Mouse (Mus musculus) erythroid progenitor cell, adult 5-6 weeks (primary cell): ENCODE results near the gene Rap2a. TPM values are rescaled to one million over a fixed set of nuclear protein-coding genes. Genes with fewer than 3 reads are reported as not detected.

Experiments
- ATAC-seq: replicated peaks from 2 replicates; pipeline ENCODE4 v1.8.0; 2016; ENCODE audit warnings: moderate number of reproducible peaks, mild to moderate bottlenecking, moderate TSS enrichment, inconsistent platforms; ENCODE audit not compliant: poor library complexity, low FRiP score, severe bottlenecking
- total RNA-seq, 2 experiments: library from RNA; stranded (forward) in 1 of 2; stranded (reverse) in 1 of 2; fragments of 150-400 nt in 1 of 2; fragments of 186-747, 209-891 nt in 1 of 2; gene quantifications; 2 replicates each; pipeline versions ENCODE4 v1.2.3 to v1.2.4; 2015 to 2017; ENCODE audit warnings: low replicate concordance in 2 of 2

Rap2a gene
- total RNA-seq, 2 experiments from 2014 or later = 1.1 to 2.1 TPM

DNA sequence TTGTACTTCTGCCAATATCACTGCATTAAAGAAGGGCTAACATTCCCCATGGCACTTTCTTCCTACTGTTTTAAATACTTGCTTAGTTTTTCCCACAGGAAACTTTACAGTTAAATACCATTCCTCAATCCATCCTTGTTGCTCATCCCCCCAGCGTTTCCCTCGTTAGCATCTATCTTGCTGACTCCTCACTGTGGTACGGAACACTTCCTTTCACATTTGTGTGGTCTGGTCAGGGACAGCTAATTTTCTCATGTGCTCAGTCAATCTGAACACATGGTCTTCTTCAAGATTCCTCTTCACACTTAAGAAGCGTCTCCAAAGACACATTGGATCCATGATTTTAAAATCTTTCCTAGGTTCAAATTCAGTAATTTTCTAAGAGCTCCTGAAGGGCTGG lies 57.2 kb downstream of the Rap2a start:
- no peak for ATAC-seq

DNA sequence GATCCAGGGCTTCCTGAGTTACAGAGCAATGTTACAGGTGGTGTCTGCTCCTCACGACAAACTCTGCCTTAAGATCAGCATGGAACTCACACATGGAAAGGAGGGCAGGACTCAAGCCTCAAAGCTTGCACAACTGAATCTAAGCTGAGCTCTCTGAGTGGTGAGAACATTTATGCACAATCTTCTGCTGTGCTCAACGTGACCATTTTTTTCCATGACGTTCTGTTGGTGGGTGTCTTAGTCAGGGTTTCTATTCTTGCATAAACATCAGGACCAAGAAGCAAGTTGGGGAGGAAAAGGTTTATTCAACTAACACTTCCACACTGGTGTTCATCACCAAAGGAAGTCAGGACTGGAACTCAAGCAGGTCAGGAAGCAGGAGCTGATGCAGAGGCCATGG lies 57.7 kb downstream of the Rap2a start:
- no peak for ATAC-seq

DNA sequence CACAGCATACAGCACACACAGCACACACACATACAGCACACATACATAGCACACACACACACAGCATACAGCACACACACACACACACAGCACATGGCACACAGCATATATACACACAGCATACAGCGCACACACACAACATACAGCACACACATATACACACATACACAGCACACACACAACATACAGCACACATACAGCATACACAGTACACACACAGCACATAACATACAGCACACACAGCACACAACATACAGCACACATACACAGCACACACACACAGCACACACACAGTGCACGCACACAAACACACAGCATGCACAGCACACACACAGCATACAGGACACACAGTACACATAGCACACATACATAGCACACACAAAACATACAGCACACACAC lies 60.9 kb downstream of the Rap2a start:
- ATAC-seq = no peak

DNA sequence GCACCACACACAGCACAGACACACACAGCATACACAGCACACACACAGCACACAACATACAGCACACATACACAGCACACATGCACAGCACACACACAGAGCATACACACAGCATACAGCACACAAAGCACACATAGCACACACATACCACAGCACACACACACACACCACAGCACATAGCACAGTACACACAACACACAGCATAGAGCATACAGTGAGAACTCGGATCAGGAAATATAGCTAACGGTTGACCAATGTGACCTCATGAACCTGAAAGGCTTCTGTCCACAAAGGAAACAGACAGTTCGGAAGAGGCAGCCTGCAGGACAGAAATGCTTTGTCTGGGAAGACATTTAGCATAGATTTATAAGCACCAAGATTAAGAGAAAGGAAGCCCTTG lies 61.4 kb downstream of the Rap2a start:
- no peak for ATAC-seq

DNA sequence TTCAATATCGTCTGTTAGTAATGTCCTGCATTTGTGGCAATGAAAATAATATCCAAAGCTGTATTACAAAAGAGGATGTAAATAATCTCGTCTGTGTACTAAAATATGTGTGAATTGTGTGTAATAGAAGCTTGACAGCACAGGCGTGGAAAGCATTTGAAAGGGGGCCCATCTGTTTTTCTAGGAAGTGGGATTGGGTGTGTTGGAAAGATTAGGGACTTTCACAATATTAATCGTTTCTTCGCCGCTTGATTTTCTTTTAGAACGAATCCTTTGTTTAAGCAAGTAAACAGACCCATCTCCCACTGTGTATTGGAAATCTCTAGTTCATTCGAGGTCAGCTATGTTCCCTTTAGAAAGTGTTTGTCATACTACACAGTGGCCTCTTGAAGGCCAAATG lies 64.2 kb downstream of the Rap2a start:
- ATAC-seq = no peak

DNA sequence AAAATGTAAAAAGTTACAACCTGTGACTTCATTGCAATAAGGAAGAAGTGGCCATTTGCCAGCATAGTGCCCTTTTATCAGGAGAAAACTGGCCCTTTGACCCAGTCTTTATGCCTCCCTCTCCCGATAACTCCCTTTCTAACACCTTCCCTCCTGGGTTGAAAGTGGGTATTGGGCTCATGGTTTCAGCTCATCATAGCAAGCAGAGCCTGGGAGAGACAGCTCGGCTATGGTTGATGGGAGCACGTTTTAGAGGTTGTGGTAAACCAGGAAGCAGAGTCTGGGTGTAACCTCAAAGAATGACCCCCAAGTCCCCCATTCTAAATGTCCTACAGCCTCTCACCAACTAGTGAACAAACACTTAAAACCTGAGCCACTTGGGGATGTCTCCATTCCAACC lies 64.7 kb downstream of the Rap2a start:
- no peak for ATAC-seq

DNA sequence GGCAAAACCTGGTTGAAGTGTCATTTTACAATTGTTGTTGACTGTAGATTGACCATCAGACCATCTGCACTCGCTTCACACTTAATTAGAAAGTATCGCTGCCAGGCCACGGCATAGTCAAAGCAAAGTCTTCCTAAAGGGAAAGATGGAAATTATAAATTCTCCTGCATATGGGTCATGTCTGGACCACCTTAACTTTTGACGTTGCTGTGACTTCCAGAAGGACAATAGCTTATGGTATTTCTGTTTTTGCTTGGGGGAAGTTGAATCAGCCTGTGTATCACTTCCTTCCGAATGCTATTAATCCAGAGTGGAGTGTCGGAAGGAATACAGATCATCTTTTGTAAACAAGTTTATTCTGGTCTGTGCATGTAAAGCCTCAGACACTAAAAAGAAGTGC lies 65.6 kb downstream of the Rap2a start:
- no peak for ATAC-seq

DNA sequence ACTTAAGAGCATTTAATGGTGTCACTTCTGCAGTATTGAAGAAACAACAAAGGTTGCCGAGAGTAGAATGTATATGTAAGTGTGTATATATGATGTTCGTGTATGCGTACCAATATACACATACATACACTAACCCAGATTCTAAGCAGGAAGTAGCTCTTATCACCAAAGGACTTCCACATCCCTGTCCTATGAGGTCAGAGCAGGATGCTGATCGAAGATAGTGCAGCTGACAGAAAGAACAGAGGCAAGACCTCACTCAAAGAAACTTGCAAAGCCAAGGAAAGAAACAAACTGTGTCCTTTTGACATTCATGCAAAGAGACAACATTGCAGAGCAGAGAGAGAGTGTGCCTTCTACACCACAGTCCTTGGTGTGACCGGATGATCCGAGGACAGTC lies 66.3 kb downstream of the Rap2a start:
- no peak for ATAC-seq

DNA sequence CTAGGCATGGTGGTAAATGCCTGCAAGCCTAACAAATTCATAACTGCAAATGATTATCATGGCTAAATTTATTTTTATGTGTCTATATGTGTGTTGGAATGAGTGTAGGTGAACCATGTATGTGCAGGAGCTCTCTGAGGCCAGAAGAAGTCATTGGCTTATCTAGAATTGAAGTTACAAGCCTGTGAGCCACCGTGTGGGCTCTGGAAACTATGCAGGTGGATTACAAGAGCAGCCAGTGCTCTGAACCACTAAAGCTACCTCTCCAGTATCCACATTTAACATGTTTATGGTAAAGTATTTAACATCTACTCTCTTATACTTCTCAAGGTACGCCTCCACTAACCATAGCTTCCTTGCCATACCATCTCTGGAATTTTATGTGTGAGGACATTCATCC lies 66.7 kb downstream of the Rap2a start:
- no peak for ATAC-seq

Other genes starting within 250 kb of the Rap2a start
- gene Mbnl2, start 202.8 kb upstream of the Rap2a start, total RNA-seq (2015; ENCODE audit: low replicate concordance) = 17.7 and 32.7 TPM in 2 replicates
- gene Mbnl2, start 202.8 kb upstream of the Rap2a start, total RNA-seq (2017; ENCODE audit: low replicate concordance) = 16.3 and 24.0 TPM in 2 replicates